Mouse (Mus musculus) MEL-GATA-1-ER (cell line): ENCODE results near the gene Sult1b1.
"Not testable (repeated sequence)": the region's sequence is repeated elsewhere in the genome, so short reads cannot be mapped to it uniquely, and the experiment has no call there.

Experiments used
- DNase-seq: peaks from one replicate; pipeline ENCODE4 v3.0.0-alpha.2; 2012; ENCODE audit warnings: low read depth; ENCODE audit errors: extremely low read depth

Sult1b1 gene

DNA sequence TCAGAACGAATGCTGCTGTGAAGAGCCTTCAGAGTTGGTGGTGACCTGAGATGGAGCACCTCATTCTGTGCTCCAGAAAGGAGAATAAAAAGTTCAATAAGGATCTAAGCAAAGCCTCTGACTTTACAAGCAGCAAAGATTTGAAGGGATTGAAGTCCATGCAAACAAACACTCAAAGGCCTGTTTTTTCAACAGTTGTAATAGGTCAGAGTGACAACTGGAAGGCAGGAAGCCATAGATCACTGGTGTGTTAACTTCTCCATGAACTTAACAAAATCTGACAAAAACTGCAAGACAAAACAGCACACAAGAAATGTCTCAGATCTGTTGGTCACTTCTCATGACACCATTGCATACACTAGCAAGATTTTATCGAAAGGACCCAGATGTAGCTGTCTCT is at the start of gene Sult1b1:
Sult1b1 (minus strand) TSS at position 85 of the 400 bp plus-strand sequence.
- DNase-seq, result no peak

DNA sequence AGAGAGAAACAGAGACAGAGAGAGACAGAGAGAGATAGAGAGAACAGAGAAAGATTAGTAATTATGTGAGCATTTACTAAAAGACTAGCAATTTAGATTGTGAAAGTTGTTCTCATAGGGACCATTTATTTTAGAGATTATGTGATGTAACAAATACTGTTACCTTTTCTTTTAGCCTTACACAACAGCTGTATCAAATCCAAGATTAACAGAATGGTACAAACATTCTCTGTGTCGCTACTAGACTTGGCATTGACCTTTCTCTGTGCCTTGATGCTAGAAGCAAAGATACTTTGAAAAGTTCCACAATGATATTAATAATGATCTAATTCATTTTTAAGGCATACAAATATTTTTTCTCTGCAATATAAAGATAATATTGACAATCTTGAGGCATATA is 42.4 kb upstream of the Sult1b1 start:
- DNase-seq, result no peak

DNA sequence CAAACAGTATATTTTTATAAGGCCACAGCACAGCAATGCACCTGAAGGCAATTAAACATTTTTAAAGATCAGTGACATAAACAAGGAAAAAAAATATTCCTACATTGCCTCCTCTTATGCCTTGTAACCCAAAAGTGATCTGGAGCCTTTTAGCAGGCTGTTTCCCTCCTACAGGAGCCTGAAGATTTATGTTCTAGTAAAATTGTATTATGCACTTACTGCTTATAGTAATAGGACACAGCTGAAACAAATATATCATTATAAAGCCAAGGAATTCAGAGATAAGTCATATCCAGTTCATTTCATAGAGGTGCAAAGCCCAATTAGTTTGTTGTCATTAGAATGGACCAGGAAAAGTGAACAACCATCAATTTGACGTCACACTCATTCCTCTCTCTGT is 36.2 kb upstream of the Sult1b1 start:
- DNase-seq, result no peak

DNA sequence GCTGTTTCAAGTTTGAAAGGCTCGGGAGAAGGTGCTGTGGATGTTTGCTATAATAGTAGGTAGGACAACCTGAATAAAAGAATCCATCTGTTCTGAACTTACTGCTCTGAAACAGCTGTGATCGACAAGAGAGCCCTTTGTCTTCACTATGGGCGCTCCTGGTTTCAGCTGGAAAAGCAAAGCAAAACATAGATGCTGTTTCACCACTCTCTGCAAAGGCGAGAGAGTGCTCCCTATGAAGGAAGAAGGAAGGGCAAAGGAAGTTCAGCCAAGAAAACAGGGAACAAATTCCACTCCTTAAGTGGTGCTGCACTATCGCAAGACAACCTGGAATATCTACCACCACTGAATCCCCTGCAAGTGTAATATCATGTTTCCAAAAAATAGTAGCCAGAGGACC is 35.5 kb upstream of the Sult1b1 start:
- no peak for DNase-seq

DNA sequence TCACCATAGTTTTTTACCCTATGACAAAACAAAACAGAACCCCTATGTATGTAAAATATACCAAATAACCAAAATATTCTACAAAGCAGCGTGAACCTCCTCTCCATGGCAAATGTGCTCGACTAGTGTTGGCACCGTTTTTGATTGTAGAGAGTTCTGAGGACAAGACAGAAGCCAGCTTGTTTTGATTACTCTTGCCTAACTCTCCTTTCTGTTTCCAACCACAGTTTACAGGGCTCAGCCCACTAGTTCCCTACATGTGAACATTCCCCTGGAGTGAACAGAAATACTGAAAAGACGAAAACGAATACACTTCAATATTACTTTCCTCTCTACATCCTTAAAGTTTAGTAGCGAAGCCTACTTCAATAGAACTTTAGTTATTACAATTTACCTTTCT is 34.8 kb upstream of the Sult1b1 start:
- no peak for DNase-seq

DNA sequence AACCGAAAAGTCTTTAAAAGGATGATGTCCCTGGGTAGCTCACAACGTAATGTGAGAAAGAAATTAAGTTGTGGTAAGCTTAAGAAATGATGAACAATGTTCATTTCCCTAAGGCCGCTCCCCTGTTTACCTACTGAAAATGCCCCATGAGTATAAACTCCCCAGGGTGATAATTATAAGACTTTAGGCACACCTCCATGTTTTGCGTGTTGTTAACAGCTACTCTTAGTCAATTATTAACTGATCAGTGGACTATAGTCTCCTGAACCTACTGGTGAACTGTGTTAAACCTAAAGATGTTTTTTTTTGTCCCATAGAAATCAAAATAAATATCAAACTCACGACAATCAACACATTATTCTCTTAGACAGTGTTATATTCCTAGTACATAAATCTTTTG is 30.9 kb upstream of the Sult1b1 start, which contains the start of gene Sult1d1:
Sult1d1 (minus strand) TSS at position 183 of the 400 bp plus-strand sequence.
- no peak for DNase-seq

DNA sequence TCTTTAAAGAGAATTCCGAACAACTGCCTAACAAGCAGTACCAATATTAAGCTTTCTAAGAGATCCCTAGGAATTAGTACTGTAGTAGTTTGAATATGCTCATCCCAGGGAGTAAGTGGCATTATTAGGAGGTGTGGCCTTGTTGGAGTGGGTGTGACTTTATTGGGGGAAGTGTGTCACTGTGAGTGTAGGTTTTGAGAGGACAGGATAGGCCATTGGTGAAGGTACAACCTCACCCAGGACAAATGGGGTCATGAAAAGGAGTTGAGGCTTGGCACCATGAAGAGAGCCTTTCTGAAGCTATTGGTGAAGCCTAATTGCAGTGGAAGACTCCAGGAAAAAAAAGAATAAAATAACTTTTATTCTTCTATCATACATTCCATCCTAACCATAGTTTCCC is 29.3 kb upstream of the Sult1b1 start:
- DNase-seq, result no peak

DNA sequence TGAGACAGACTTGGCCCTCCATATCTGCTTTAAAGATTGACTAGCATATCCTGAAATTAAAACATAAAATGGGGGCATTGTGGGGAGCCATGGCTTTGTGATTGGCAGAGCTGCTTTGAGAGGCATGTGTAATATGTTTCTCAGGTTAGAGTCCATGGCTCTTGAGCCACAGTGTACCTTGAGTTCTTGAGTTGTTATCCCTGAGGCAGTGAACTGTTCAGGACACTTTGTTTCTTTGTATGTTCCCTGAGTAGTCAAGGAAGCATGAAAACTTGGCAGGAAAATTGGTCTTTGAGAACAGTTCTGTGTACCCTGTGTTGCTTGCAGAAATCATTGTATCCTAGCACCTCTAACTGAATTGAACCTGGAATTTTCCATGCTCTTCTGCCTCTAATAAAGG is 25.0 kb upstream of the Sult1b1 start:
- DNase-seq, result no peak

DNA sequence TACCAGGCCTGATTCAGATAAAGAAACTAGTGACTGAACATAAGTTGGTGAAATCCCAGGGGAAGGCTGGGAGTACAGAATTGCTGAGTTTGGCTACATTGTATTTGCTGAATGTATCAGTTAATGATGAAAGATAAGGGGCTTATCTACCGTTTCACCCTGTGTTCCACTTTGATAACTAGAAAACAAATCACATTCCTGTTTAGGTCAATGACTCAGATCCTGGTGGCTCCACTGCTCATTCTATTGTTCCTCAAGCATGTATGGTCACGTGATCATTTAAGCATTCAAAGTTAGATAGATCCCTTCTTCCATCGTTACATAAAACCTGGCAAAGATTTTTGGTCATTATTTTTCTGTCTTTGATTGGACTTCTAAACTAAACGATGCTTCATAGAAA is 24.5 kb upstream of the Sult1b1 start:
- no peak for DNase-seq

DNA sequence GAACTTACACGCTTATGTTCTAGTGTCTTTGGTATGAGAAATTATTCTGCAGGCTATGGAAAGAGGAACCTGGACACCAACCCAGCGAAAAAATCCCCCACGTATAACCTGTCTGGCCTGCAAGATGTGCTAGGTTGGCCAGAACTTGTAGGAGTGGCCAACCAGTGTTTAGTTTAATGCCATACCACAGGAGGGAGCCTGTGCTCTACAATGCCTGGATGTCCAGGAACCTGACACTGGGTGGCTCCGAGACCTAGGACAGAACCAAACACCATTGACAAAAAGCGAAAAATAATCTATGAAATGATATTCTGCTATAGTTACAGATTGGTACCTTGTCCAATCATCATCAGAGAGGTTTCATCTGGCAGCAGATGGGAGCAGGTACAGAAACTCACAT is 22.1 kb upstream of the Sult1b1 start:
- no peak for DNase-seq

DNA sequence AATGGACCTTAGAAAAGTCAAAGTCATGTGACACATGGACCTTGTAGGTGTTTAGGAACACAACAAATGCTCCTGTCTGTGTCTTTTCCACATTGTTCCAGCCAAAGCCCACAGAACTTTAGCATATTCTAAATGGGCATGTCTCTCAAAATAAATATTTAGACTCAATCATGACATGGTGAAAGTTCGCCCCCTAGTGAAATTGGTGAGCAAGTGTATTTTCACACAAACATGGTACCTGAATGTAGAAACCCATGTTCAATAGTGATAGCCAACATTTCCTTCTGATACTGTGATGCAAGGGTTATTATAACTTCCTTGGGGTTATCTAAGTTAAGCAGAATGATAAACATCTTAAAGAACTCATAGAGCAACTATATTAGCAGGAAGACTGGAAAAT is 12.9 kb upstream of the Sult1b1 start:
- peak; percentile 19 for DNase-seq

DNA sequence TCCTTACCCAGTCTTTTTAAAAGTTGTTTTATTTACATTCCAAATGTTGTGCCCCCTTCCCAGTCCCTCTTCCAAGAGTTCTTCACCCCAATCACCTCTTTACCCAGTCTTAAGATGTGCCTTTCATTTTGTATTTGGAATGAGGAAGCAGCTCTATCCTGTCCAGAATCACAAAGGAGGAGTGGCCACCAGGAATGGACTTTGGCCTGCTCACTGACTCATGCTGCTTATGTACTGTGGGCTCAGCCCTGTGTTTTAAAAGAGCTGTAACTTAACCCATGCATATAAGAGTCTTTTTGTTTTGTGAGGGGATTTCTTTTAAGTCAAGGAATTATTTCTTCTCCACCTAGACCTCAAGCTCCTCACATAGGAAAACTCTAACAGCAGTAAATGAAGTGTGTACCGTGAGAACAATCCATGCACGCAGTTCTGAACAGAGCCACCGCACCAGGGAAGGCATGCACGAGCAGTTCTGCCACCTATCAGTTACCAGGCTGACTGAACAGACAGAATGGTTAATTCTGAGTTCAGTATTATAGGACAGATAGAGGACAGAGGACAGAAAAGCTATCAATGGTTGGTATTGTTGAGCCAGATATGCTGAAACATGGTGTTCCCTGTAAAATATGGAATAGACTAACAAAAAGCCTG is 1.9 kb downstream of the Sult1b1 start:
- no peak for DNase-seq

DNA sequence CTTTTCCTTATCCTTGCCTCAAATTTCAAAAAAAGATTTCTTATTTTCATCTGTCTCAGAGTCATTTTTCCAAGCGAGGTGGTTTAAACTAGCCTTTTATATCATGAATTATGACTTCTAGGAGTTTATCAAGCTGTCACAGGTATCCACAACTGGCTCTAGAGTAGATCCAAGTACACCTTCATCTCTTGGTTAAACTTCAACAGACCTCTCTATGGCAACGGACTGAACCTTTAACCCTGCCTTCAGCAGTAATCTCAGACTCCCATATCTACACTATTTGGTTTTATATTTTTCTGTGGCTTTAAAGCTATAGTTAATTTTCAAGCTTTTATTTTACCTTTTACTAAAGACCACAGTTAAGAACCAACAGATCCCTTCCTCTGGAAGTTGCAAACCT is 5.7 kb downstream of the Sult1b1 start:
- DNase-seq, result no peak

DNA sequence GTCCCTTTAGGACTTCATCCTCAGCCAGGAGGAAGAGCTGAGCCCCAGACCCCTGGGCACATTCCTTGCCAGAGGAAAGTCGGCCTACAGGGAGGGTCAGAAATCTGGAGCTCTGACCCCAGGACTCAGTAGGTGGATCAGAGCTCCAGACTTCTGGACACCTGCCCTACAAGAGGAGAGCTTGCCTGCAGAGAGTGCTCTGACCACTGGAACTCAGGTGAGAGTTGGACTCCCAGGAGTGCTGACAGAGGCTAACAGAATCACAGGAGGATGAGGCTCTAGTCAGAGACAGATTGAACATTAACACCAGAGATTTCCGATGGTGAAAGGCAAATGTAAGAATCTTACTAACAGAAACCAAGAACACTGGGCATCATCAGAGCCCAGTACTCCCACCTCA is 14.4 kb downstream of the Sult1b1 start:
- DNase-seq, result not testable (repeated sequence)

DNA sequence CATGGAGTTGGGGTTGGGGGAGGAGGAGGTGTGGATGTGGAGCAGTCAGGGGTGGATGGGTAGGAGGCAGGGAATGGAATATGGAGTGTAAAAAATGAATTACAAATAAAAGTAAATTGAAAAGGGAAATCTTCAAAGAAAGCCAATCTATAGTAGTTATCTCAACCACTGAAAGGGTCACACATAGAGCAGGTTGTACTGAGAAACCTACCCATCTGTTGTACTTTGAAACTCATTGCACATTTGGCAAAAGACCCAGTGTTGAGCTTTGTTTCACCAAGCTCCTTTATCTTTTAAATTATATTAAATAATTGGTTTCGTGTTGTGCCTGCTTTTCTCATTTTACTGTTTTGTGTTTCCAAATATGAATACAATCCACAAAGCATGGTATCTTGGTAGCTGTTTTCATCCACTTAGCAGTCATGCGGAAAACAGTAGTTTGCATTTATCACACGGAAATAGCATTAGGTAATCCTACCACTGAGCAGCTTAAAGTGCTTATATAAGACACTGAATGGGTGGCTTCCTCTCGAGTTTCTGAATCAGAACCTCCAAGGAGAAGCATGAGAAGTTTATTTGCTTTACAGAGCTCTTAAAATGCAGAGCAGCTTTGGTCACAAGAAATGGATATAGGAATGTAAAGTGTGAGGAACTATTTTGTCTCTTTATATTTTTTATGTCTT is 32.1 kb downstream of the Sult1b1 start:
- DNase-seq, result no peak

DNA sequence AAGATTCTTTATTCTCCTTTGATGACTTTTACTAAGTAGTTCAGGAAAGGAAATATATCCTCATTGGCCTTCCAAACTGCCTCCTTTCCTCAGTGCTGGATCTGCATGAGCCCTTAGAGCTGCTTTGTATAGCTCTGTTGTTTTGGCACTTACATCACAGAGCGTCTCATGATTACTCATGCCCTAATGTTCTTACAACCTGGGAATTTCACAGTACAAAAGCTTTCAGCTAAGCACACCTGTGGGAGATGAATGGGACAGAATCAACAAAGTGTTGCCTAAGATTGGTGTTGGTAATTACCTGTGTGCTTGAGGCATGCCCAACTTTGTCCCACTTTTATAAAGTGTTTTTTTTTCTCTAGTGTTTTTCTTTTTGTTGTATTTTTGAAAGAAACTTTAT is 35.3 kb downstream of the Sult1b1 start:
- DNase-seq, result no peak

DNA sequence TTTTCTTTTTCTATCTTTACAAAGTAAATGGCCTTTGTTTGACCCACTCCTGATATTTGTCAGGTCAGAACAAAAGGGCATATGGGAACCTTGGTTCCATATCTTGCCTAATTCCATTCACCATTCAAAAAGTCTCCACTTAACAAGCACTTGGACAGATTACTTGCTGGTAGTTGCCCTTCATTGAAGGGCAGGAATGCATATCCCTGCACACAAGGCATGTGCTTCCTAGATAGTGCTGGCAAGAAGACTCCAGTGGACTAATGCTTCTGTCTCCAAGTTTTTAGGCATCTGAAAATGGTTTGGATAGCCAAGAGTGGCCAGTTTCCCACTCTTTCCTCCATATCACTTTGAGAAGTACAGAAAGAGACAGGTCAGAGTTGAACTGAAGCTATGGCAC is 38.7 kb downstream of the Sult1b1 start:
- no peak for DNase-seq

DNA sequence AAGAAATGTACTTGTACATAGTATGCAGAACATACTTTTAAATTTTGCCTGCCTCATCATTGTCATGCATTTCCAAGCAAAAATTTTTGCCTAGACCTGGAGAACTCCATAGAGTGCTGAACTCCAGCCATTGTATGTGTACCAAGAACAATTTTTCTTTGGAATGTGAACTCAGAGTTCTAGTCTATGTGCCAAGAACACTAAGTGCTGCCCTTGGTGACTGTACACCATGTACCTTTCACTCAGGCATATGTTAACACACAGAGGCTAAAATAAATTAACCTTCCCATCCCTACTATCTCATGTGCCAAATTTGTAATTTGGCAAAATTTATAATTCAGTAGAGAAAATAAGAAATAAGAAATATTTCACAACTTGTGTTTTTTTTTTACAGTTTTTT is 39.1 kb downstream of the Sult1b1 start:
- DNase-seq, result no peak

DNA sequence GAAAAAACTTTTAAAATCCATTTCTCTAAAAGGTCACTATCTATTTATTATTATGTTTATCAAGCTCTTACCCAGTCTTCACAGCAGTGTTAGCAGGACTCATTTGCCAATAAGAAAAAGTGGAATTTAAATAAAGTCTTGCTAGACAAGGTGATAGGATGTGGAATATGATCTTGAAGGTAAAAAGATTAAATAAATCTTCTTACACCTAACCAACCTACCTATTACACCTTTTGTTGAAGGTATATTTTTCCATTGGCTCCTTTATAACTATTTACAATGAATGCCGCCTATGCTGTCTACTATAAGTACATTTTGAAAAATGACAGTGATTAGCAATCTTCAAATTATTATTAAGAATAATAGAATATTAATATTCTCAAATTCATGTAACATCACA is 47.2 kb downstream of the Sult1b1 start, which contains the start of gene Ugt2a1:
Ugt2a1 (minus strand) TSS at position 101 of the 400 bp plus-strand sequence.
- no peak for DNase-seq

DNA sequence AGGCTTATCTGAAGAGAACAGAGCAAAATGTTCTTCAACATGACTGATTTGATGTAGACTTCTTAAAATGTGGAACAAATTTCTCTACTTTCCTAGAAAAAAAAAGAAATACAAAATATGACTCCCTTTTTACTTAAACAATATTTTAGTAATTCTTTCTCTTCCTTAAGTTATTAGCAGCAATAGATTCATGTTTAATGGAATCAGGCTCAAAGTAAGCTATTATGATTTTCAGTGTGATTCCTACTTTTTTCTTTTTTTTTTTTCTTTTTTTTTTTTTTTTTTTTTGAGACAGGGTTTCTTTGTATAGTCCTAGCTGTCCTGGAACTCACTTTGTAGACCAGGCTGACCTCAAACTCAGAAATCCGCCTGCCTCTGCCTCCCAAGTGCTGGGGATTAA is 51.3 kb downstream of the Sult1b1 start, which contains the start of gene Gm43638:
Gm43638 (minus strand) TSS at position 101 of the 400 bp plus-strand sequence.
- not testable (repeated sequence) for DNase-seq

DNA sequence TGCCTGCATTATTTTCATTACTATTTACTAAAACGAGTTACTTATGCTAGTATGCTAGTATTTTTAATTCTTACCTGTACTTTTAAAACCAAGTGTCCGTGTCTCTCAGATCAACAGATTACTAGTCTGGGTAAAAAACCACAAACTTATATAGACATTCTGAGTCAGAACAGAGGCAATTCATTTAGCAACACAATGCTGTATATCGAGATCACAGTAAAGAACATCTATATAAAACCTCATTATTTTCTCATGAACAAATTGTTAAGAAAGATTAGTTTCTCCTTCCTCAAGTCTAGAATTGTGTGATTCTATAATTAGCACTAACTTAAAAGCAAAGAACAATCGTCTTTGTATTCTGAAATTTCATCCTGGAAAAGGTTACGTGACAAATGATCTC is 55.8 kb downstream of the Sult1b1 start, which contains the start of gene Ugt2a2:
Ugt2a2 (minus strand) TSS at position 101 of the 400 bp plus-strand sequence.
- DNase-seq, result no peak
